In genomic region chr19:29947891-29948801, GRCm38 (mm10) we compare ENCODE assay signal across 8 mouse cellular contexts. TPM values are rescaled to one million over a fixed set of nuclear protein-coding genes. Genes with fewer than 3 reads are reported as not detected.
DNase-seq lines count a peak whose midpoint lies in the region; ATAC-seq and TF ChIP-seq lines count a peak whose summit lies in the region.

No protein-coding gene starts in this region.

- WGBS in embryonic facial prominence, embryonic 15.5 days = 25% methylated on average over 25 of the region's 25 CpGs
- 25% methylated on average over 25 of the region's 25 CpGs for WGBS in heart, adult 2 months
- WGBS in midbrain, embryonic 11.5 days = 24% methylated on average over 25 of the region's 25 CpGs

- no peak overlapping the region for H3K27ac ChIP-seq in bone marrow macrophage, adult 2 months (ENCODE audit: insufficient read depth, low read depth, low read length)
- no peak overlapping the region for H3K27ac ChIP-seq in embryonic facial prominence, embryonic 15.5 days (replicated peaks)
- H3K27ac ChIP-seq in heart, adult 2 months = peak overlapping the region; percentile 56
- no peak overlapping the region for H3K27ac ChIP-seq in midbrain, embryonic 11.5 days (ENCODE audit: low read depth, low read length)

- intact Hi-C loops in heart, adult 2 months (cut with DNase I) = loop anchor here (1.0 to 10.0 kb wide), 2 partner anchors 30 to 123 kb away; no protein-coding TSS in a partner anchor
- intact Hi-C loops in left cerebral cortex, postnatal 4 days (cut with DNase I) = no loop called here

- H3K4me3 ChIP-seq in bone marrow macrophage, adult 2 months (ENCODE audit: insufficient read depth, low read length) = peak overlapping the region; percentile 37
- peak overlapping the region; percentile 42 for H3K4me3 ChIP-seq in embryonic facial prominence, embryonic 15.5 days (replicated peaks)
- peak overlapping the region; percentile 53 for H3K4me3 ChIP-seq in heart, adult 2 months
- H3K4me3 ChIP-seq in midbrain, embryonic 11.5 days (ENCODE audit: low read depth, low read length) = peak overlapping the region; percentile 32

- H3K27me3 ChIP-seq in embryonic facial prominence, embryonic 15.5 days = no peaks in the 10 kb centered on the region
- no peaks in the 10 kb centered on the region for H3K27me3 ChIP-seq in heart, adult 2 months (ENCODE audit: control insufficient read depth, insufficient read depth, low read length)
- H3K27me3 ChIP-seq in midbrain, embryonic 11.5 days (ENCODE audit: control insufficient read depth, insufficient read depth, low read length) = no peaks in the 10 kb centered on the region

- peak; percentile 58 for TF ChIP-seq EP300 in heart, adult 2 months (IDR thresholded peaks at IDR 0.05; ENCODE audit: insufficient read depth, low read depth, low read length)

- DNase-seq in heart, adult 2 months = peak; percentile 85 to 89
- DNase-seq in kidney, adult 18-20 months = peak; percentile 89
- peak; percentile 83 for DNase-seq in left cerebral cortex, postnatal 4 days
- peak; percentile 96 for DNase-seq in midbrain, embryonic 11.5 days (ENCODE audit: low spot score, missing footprints)
- peak; percentile 69 for DNase-seq in right cerebral cortex, postnatal 4 days
- peak; percentile 91 for DNase-seq in yolk sac, embryonic 10.5 days (ENCODE audit: low spot score)

- H3K4me1 ChIP-seq in bone marrow macrophage, adult 2 months (ENCODE audit: control insufficient read depth, insufficient read depth, low read length) = peaks cover 4% of the 10 kb centered on the region
- H3K4me1 ChIP-seq in embryonic facial prominence, embryonic 15.5 days = 0 out of 2 replicates have a peak, but pooled peaks cover 3% of the 10 kb centered on the region
- peaks cover 5% of the 10 kb centered on the region; the same call in 1 of the 2 replicates for H3K4me1 ChIP-seq in heart, adult 2 months (ENCODE audit: control insufficient read depth, insufficient read depth, low read length)
- H3K4me1 ChIP-seq in midbrain, embryonic 11.5 days (ENCODE audit: control insufficient read depth, insufficient read depth, low read length) = peaks cover 26% of the 10 kb centered on the region

- peak overlapping the region; percentile 69 for H3K4me2 ChIP-seq in embryonic facial prominence, embryonic 15.5 days (replicated peaks)
- peak overlapping the region; percentile 62 for H3K4me2 ChIP-seq in midbrain, embryonic 11.5 days

- H3K9ac ChIP-seq in embryonic facial prominence, embryonic 15.5 days = no peak overlapping the region
- peak overlapping the region; percentile 1; the same call in 1 of the 2 replicates for H3K9ac ChIP-seq in heart, adult 2 months (ENCODE audit: low read depth, low read length)
- H3K9ac ChIP-seq in midbrain, embryonic 11.5 days (ENCODE audit: low read length) = peak overlapping the region; percentile 60

- H3K79me2 ChIP-seq in heart, adult 2 months (replicated peaks; ENCODE audit: control insufficient read depth, insufficient read depth, low read length) = no peaks in the 10 kb centered on the region

- H3K36me3 ChIP-seq in embryonic facial prominence, embryonic 15.5 days = no peaks in the 10 kb centered on the region
- H3K36me3 ChIP-seq in heart, adult 2 months (ENCODE audit: control insufficient read depth, insufficient read depth, low read length) = no peaks in the 10 kb centered on the region
- H3K36me3 ChIP-seq in midbrain, embryonic 11.5 days (ENCODE audit: control insufficient read depth, insufficient read depth, low read length) = no peaks in the 10 kb centered on the region

- peak; percentile 79 for ATAC-seq in embryonic facial prominence, embryonic 15.5 days (ENCODE audit: insufficient number of reproducible peaks, low FRiP score, low TSS enrichment, low read depth)
- ATAC-seq in midbrain, embryonic 11.5 days (ENCODE audit: low FRiP score) = peak; percentile 95

- no peaks in the 10 kb centered on the region for H3K9me3 ChIP-seq in embryonic facial prominence, embryonic 15.5 days (replicated peaks)
- no peaks in the 10 kb centered on the region for H3K9me3 ChIP-seq in midbrain, embryonic 11.5 days (ENCODE audit: control insufficient read depth, low read length)

- no peak for TF ChIP-seq POLR2A in bone marrow macrophage, adult 2 months (IDR thresholded peaks at IDR 0.05; ENCODE audit: borderline replicate concordance, low read depth, low read length)
- peak; percentile 50; the same call in 1 of the 2 replicates for TF ChIP-seq POLR2A in heart, adult 2 months (IDR thresholded peaks at IDR 0.05; ENCODE audit: insufficient read depth, low read depth, low read length)

- TF ChIP-seq CTCF in bone marrow macrophage, adult 2 months (IDR thresholded peaks at IDR 0.05; ENCODE audit: low read depth, low read length) = no peak
- TF ChIP-seq CTCF in heart, adult 2 months (IDR thresholded peaks at IDR 0.05) = peak; percentile 90

RNA-seq across cellular contexts. Expression of gene Il33, which starts 23.2 kb away (rescaled TPM):
- polyA plus RNA-seq in bone marrow macrophage, adult 2 months (2012; ENCODE audit: insufficient read depth, insufficient read length, missing spikeins) = not detected in 2 replicates
- 11.0 and 18.6 TPM in 2 replicates for polyA plus RNA-seq in embryonic facial prominence, embryonic 15.5 days (2015; fragmentation: Nextera tagmentation; extraction: Ambion mirVana)
- 1 to 10 TPM; 5.7 to 8.2 TPM for total RNA-seq in heart, adult 2 months (2021)
- polyA plus RNA-seq in heart, adult 2 months (2012; rRNA removed) = 3.7 and 7.3 TPM in 2 replicates
- 1 to 10 TPM; 1.2 to 1.8 TPM for total RNA-seq in left cerebral cortex, postnatal 4 days (2021)
- 0.48 and 0.61 TPM in 2 replicates for polyA plus RNA-seq in midbrain, embryonic 11.5 days (2014; fragmentation: Nextera tagmentation; extraction: Ambion mirVana)

RNA-seq across cellular contexts. Expression of gene Trpd52l3, which starts 55.4 kb away (rescaled TPM):
- polyA plus RNA-seq in bone marrow macrophage, adult 2 months (2012; ENCODE audit: insufficient read depth, insufficient read length, missing spikeins) = not detected in 2 replicates
- polyA plus RNA-seq in embryonic facial prominence, embryonic 15.5 days (2015; fragmentation: Nextera tagmentation; extraction: Ambion mirVana) = not detected in 2 replicates
- not detected for total RNA-seq in heart, adult 2 months (2021)
- not detected in 2 replicates for polyA plus RNA-seq in heart, adult 2 months (2012; rRNA removed)
- total RNA-seq in left cerebral cortex, postnatal 4 days (2021) = not detected
- not detected in 2 replicates for polyA plus RNA-seq in midbrain, embryonic 11.5 days (2014; fragmentation: Nextera tagmentation; extraction: Ambion mirVana)
